Mouse (Mus musculus) kidney, postnatal 25 days (tissue): Measurements from ENCODE around the gene Cfap65.

Experiments
- DNase-seq, 2 experiments: peaks; one replicate each; pipeline ENCODE4 v3.0.0; 2021; ENCODE audit warnings: mixed read lengths in 2 of 2

Gene Cfap65

GRCm38 (mm10) chr1:74882055-74882734 is 53.2 kb downstream of the Cfap65 start:
- DNase-seq: no peak

- peak; percentile 74 to 80 for DNase-seq
These were observed 54.5 kb downstream of the Cfap65 start for GRCm38 (mm10) chr1:74880785-74881360.

- no peak for DNase-seq
These were observed 58.2 kb downstream of the Cfap65 start for GRCm38 (mm10) chr1:74877199-74877598.

GRCm38 (mm10) chr1:74872218-74872617 is 63.2 kb downstream of the Cfap65 start:
- DNase-seq: no peak

GRCm38 (mm10) chr1:74861783-74862182 is 73.6 kb downstream of the Cfap65 start:
- no peak for DNase-seq

GRCm38 (mm10) chr1:74859223-74859984 is 76.0 kb downstream of the Cfap65 start:
- DNase-seq: no peak

GRCm38 (mm10) chr1:74858805-74859204 is 76.6 kb downstream of the Cfap65 start:
- DNase-seq: no peak

GRCm38 (mm10) chr1:74858171-74858719 is 77.2 kb downstream of the Cfap65 start:
- DNase-seq: peak; percentile 67

- DNase-seq: no peak
These were observed 77.7 kb downstream of the Cfap65 start for GRCm38 (mm10) chr1:74857677-74858076.

GRCm38 (mm10) chr1:74857201-74857600 is 78.2 kb downstream of the Cfap65 start:
- DNase-seq: no peak

GRCm38 (mm10) chr1:74856791-74857190 is 78.6 kb downstream of the Cfap65 start:
- no peak for DNase-seq

GRCm38 (mm10) chr1:74856439-74856720 is 79.0 kb downstream of the Cfap65 start:
- DNase-seq: no peak

GRCm38 (mm10) chr1:74855651-74856438 is 79.6 kb downstream of the Cfap65 start:
- DNase-seq: no peak

GRCm38 (mm10) chr1:74855156-74855555 is 80.2 kb downstream of the Cfap65 start:
- no peak for DNase-seq

- DNase-seq: peak; percentile 85 to 90
These were observed 80.9 kb downstream of the Cfap65 start, which contains the start of gene Cdk5r2 for GRCm38 (mm10) chr1:74854306-74855056. Cdk5r2 (plus strand) TSS chr1:74854934.
